Comparison of ENCODE assay signal across 11 mouse cellular contexts in genomic region chr4:98758012-98758821, GRCm38 (mm10). TPM values are rescaled to one million over a fixed set of nuclear protein-coding genes. Genes with fewer than 3 reads are reported as not detected.
DNase-seq lines count a peak whose midpoint lies in the region; ATAC-seq and TF ChIP-seq lines count a peak whose summit lies in the region.
"Had no signal": no experiment of that assay in that cellular context is flagged by ENCODE, and none has a peak within 500 bp of the region (broad histone marks: within the 10 kb centered on the region; RNA-seq: fewer than 3 reads in every experiment).

No protein-coding gene starts in this region.

- H3K9me3 ChIP-seq in lung, embryonic 15.5 days: no peaks in the 10 kb centered on the region

- peak; percentile 20 for DNase-seq in cerebellum, adult 2 months
- no peak for DNase-seq in cerebellum, adult 18-20 months
- no peak for DNase-seq in lung, adult 18-20 months
- DNase-seq in lung, postnatal 10 days: peak; percentile 40
- DNase-seq in adrenal gland, adult (ENCODE audit: inconsistent age in 2 of 2, low spot score in 1 of 2): no peak

- no peak overlapping the region for H3K4me2 ChIP-seq in lung, embryonic 15.5 days

- peaks cover 24% of the 10 kb centered on the region for H3K36me3 ChIP-seq in lung, embryonic 15.5 days

- ATAC-seq in lung, embryonic 15.5 days (ENCODE audit: borderline replicate concordance, extremely low read depth, low FRiP score, low TSS enrichment): peak; percentile 89
- no peak for ATAC-seq in CD4-positive, CD25-positive, alpha-beta regulatory T cell, adult 4 months
- ATAC-seq in erythroblast, adult 5-6 weeks (replicated peaks; ENCODE audit: low FRiP score, poor library complexity, severe bottlenecking): no peak

- 23% methylated on average over 4 of the region's 4 CpGs for WGBS in cerebellum, adult 2 months
- 23% methylated on average over 4 of the region's 4 CpGs for WGBS in lung, embryonic 15.5 days

- TF ChIP-seq CTCF in cerebellum, adult 2 months (IDR thresholded peaks at IDR 0.05; ENCODE audit: borderline replicate concordance, insufficient read depth, low read depth, low read length): no peak

- H3K4me3 ChIP-seq in cerebellum, adult 2 months (replicated peaks; ENCODE audit: insufficient read depth, low read depth, low read length): no peak overlapping the region
- H3K4me3 ChIP-seq in lung, embryonic 15.5 days: no peak overlapping the region

- no peak overlapping the region for H3K27ac ChIP-seq in cerebellum, adult 2 months (ENCODE audit: insufficient read depth, low read length)
- peak overlapping the region; percentile 65 for H3K27ac ChIP-seq in lung, embryonic 15.5 days

- TF ChIP-seq POLR2A in cerebellum, adult 2 months (IDR thresholded peaks at IDR 0.05; ENCODE audit: borderline replicate concordance, insufficient read depth, low read length): no peak

- no peak overlapping the region for H3K9ac ChIP-seq in lung, embryonic 15.5 days

- no peaks in the 10 kb centered on the region for H3K27me3 ChIP-seq in cerebellum, adult 2 months (ENCODE audit: control insufficient read depth, insufficient read depth, low read length)
- no peaks in the 10 kb centered on the region for H3K27me3 ChIP-seq in lung, embryonic 15.5 days

- peaks cover 9% of the 10 kb centered on the region for H3K4me1 ChIP-seq in cerebellum, adult 2 months (ENCODE audit: control insufficient read depth, insufficient read depth, low read length)
- peaks cover 15% of the 10 kb centered on the region for H3K4me1 ChIP-seq in lung, embryonic 15.5 days

RNA-seq across cellular contexts. Expression of gene L1td1, which starts 31.7 kb away (rescaled TPM):
- polyA plus RNA-seq in cerebellum, adult 2 months (2012; rRNA removed): 0.03 TPM in 1 of 2 replicates, not detected in the other
- 0.16 TPM in 1 of 2 replicates, not detected in the other for polyA plus RNA-seq in lung, embryonic 15.5 days (2015; fragmentation: Nextera tagmentation; extraction: Ambion mirVana)
- polyA plus RNA-seq in CD4-positive, CD25-positive, alpha-beta regulatory T cell, adult 4 months (2017; shearing (Covaris generic)): under 1 TPM in 1 of 2 experiments, not detected in 1; 0.11 TPM
- total RNA-seq in erythroblast, adult 5-6 weeks (2015; ENCODE audit: low replicate concordance): not detected in 2 replicates
- total RNA-seq in erythroblast, adult 5-6 weeks (2017; ENCODE audit: low replicate concordance): not detected in 2 replicates
- total RNA-seq: megakaryocyte, adult 5-6 weeks had no signal
- polyA plus RNA-seq: gonadal fat pad, adult 2 months; urinary bladder, adult 2 months had no signal

RNA-seq across cellular contexts. Expression of gene Kank4, which starts 59.1 kb away (rescaled TPM):
- 6.8 and 9.1 TPM in 2 replicates for polyA plus RNA-seq in cerebellum, adult 2 months (2012; rRNA removed)
- 3.7 and 3.9 TPM in 2 replicates for polyA plus RNA-seq in lung, embryonic 15.5 days (2015; fragmentation: Nextera tagmentation; extraction: Ambion mirVana)
- polyA plus RNA-seq in CD4-positive, CD25-positive, alpha-beta regulatory T cell, adult 4 months (2017; shearing (Covaris generic)): not detected
- total RNA-seq in erythroblast, adult 5-6 weeks (2015; ENCODE audit: low replicate concordance): not detected in 2 replicates
- 0.28 TPM in 1 of 2 replicates, not detected in the other for total RNA-seq in erythroblast, adult 5-6 weeks (2017; ENCODE audit: low replicate concordance)

Comparison
In these comparisons a context has a peak if more than half of its experiments do, and no peak if none do; other contexts are left out.
1. DNase-seq: peak in cerebellum, adult 2 months (2 of 2) and lung, postnatal 10 days (single experiment); none in cerebellum, adult 18-20 months (0 of 2), lung, adult 18-20 months (0 of 2) and adrenal gland, adult (0 of 2).